Mouse (Mus musculus): ENCODE data around the gene Ostc. TPM values are rescaled to one million over a fixed set of nuclear protein-coding genes. Genes with fewer than 3 reads are reported as not detected.

Ostc gene
- total RNA-seq, 2 experiments from 2014 or later = 25.3 to 30.0 TPM

- DNase-seq (ENCODE audit: low spot score) = no peak
Observed at GRCm38 (mm10) chr3:130712891-130713290, 3.6 kb upstream of the Ostc start.

- no peak for DNase-seq (ENCODE audit: low spot score)
Observed at GRCm38 (mm10) chr3:130710103-130710502, 859 bp upstream of the Ostc start.

- no peak for DNase-seq (ENCODE audit: low spot score)
Observed at GRCm38 (mm10) chr3:130708529-130708928, 715 bp downstream of the Ostc start.

- no peak for DNase-seq (ENCODE audit: low spot score)
Observed at GRCm38 (mm10) chr3:130702289-130702688, 7.0 kb downstream of the Ostc start.

GRCm38 (mm10) chr3:130697622-130698021 lies 11.6 kb downstream of the Ostc start:
- no peak for DNase-seq (ENCODE audit: low spot score)

- no peak for DNase-seq (ENCODE audit: low spot score)
Observed at GRCm38 (mm10) chr3:130694705-130695104, 14.5 kb downstream of the Ostc start.

GRCm38 (mm10) chr3:130694041-130694593 lies 15.1 kb downstream of the Ostc start:
- DNase-seq (ENCODE audit: low spot score) = no peak

- no peak for DNase-seq (ENCODE audit: low spot score)
Observed at GRCm38 (mm10) chr3:130691596-130692170, 17.6 kb downstream of the Ostc start.

- peak; percentile 55 for DNase-seq (ENCODE audit: low spot score)
Observed at GRCm38 (mm10) chr3:130690834-130691595, 18.2 kb downstream of the Ostc start.

GRCm38 (mm10) chr3:130689630-130690029 lies 19.6 kb downstream of the Ostc start:
- DNase-seq (ENCODE audit: low spot score) = peak; percentile 62

- DNase-seq (ENCODE audit: low spot score) = no peak
Observed at GRCm38 (mm10) chr3:130687051-130687450, 22.2 kb downstream of the Ostc start.

- DNase-seq (ENCODE audit: low spot score) = no peak
Observed at GRCm38 (mm10) chr3:130685014-130685366, 24.3 kb downstream of the Ostc start.

GRCm38 (mm10) chr3:130684276-130685013 lies 24.8 kb downstream of the Ostc start:
- DNase-seq (ENCODE audit: low spot score) = no peak

GRCm38 (mm10) chr3:130683836-130684235 lies 25.4 kb downstream of the Ostc start:
- DNase-seq (ENCODE audit: low spot score) = no peak

GRCm38 (mm10) chr3:130682183-130682582 lies 27.1 kb downstream of the Ostc start:
- no peak for DNase-seq (ENCODE audit: low spot score)

GRCm38 (mm10) chr3:130681226-130681625 lies 28.0 kb downstream of the Ostc start:
- no peak for DNase-seq (ENCODE audit: low spot score)

- no peak for DNase-seq (ENCODE audit: low spot score)
Observed at GRCm38 (mm10) chr3:130677671-130678460, 31.4 kb downstream of the Ostc start.

- DNase-seq (ENCODE audit: low spot score) = no peak
Observed at GRCm38 (mm10) chr3:130671291-130671690, 38.0 kb downstream of the Ostc start.

GRCm38 (mm10) chr3:130662496-130662895 lies 46.7 kb downstream of the Ostc start:
- DNase-seq (ENCODE audit: low spot score) = no peak

GRCm38 (mm10) chr3:130660619-130661018 lies 48.6 kb downstream of the Ostc start:
- DNase-seq (ENCODE audit: low spot score) = no peak

- DNase-seq (ENCODE audit: low spot score) = no peak
Observed at GRCm38 (mm10) chr3:130649569-130649968, 59.7 kb downstream of the Ostc start.
